Mouse (Mus musculus): ENCODE results near the gene Sfxn3. TPM values are rescaled to one million over a fixed set of nuclear protein-coding genes. Genes with fewer than 3 reads are reported as not detected.
A peak's percentile ranks its signal among the peaks of the same experiment; 100 is the strongest.

Gene Sfxn3
- total RNA-seq (2021), result 10 to 100 TPM; 50.1 to 51.8 TPM
- long read RNA-seq, experiment 1, transcript Sfxn3-201 (11 exons, 2,867 nt), result major isoform, 20 of 29 reads
- long read RNA-seq, experiment 1, partial matches to known transcripts, result 5 of 29 reads
- long read RNA-seq, experiment 1, other reads (novel, unspliced or antisense), result 4 of 29 reads
- long read RNA-seq, experiment 2, transcript Sfxn3-201 (11 exons, 2,867 nt), result major isoform, 14 of 30 reads
- long read RNA-seq, experiment 2, partial matches to known transcripts, result 5 of 30 reads
- long read RNA-seq, experiment 2, other reads (novel, unspliced or antisense), result 11 of 30 reads

DNA sequence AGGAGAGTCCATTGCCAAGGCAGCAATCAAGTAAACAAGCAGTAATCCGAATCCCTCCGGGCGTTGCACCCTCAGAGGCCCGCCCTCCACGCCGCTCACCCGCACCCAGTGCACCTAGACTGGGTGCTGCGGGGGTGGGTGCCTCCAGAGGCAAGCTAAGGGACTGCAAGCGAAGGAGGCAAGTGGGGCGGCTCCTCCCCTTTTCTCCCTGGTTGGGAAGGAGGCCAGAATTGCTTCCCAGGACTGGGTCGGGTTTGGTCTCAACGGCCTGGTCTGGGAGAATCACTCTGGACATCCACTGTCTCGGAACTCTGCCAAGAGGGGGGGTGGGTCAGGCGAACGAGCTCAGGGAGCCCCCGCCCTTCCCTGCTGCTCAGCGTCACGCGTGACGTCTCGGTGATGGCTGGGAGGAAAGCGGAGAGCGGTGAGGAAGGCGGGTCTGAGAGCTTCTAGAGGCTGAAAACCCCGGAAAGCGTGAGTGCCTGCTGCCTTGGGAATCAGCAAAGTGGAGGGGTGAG lies at the start of gene Sfxn3:
Gene Sfxn3, plus strand, starts transcription at position 87 of the 518 bp plus-strand sequence.
- peak; percentile 89 to 92 for DNase-seq (ENCODE audit: low spot score in 2 of 2)

DNA sequence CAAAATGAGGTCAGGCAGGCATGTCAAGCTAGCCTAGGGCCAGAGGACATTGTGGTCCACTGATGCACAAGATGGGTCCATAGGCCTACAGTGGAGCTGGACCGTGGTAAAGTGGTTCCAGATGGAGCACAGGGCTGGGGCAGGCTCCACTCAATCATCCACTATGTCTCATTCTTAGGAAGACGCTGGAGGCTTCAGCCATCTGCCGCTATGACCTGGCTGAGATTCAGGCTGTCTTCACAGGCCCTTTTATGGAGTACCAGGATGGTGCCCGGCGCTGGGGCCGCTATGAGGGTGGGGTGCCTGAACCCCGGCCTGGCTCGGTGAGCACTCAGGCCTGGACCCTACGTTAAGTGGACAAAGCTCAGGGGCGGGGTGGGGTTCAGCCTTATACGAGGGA lies 49.5 kb upstream of the Sfxn3 start:
- no peak for DNase-seq (ENCODE audit: low spot score in 2 of 2)

DNA sequence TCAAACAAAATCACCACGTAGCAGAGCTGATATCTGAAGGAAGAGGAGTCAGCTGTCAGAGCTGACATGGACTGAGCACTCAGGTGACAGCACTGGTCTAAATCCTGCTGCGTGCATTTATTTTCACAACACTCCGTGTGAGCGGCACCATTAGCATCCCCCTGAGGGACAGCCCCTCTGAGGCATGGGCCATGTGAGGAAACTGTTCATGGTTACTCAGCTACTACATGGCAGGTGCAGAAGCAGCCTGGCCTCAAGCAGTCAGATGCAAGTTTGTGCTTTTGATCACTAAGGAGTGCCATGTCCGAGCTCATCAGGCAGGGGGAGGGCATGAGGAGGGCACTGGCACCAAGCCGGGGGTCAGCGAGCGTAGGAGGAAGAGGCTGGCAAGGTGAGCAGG lies 47.7 kb upstream of the Sfxn3 start:
- DNase-seq (ENCODE audit: low spot score in 2 of 2), result no peak

DNA sequence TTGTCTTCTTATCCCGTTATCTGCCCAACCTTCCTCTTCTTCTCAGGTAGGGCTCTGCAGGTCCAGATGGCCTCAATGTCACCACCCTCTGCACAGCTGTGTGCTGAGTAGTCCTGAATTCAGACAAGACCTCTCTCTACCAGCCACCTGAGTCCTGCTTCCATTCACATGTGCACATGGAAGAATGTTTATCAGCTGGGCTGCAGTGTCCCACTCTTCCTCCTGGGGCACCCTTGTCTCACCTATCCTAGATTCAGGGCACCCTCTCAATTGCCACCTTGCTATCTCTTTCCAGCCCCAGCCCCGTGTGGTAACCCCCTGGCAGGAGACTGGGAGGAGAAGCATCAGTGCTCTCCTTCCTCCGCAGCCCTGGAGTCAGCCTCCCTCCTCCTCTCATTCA lies 45.0 kb upstream of the Sfxn3 start:
- no peak for DNase-seq (ENCODE audit: low spot score in 2 of 2)

DNA sequence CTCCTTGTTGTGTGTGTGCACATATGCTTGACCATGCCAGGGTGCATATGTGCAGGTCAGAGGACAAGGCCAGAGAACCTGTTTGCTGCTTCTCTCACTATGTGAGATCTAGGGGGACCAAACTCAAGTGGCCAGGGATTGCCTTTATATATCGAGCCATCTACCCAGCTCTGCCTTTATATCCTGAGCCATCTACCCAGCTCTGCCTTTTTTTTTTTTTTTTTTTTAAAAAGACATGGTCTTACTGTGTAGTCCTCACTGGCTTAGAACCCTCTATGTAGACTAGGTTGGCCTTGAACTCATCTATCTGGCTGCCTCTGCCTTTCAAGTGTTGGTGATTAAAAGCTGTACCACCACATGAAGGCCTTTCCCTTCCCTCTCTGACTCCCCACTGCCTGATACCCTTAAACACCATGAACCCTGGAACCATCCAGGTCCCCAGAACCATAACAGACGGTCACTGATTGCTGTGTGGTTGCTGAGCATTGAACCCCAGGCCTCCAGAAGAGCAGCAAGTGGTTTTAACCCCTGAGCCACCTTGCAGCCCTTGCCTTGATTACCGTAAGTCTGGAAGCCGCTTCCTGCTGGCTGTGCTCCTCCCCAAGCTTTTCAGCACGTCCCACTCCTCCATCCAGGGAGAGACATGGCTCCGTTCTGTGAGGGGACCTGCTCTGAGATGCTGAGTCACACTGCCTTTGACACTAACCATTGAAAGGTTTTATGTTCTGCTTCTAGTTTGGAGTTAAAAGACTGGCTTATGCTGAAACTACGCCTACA lies 43.4 kb upstream of the Sfxn3 start:
- DNase-seq (ENCODE audit: low spot score in 2 of 2), result no peak

DNA sequence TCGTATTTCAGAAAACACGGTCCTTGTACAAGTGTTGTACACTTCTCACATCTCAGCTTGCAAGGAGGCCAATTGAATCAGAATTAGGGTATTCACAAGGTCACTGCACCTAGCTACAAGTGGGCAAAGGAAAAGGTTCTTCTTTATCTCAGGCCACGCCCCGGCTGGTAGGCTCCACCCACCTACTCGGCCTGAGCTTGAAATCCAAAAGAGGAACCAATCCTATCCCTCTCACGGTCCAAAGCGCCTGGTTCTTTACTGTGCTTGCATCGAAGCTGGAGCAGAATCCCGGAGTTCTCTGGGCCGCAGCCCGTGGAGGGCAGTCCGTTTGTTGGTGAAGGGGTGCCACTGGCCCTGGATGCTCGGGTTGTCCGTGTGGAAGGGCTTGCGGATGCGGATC lies 41.9 kb upstream of the Sfxn3 start, which contains the start of gene Twnk:
Gene Twnk, plus strand, starts transcription at position 220 of the 400 bp plus-strand sequence.
- peak in 1 of 2 experiments; percentile 53 for DNase-seq (ENCODE audit: low spot score in 2 of 2)

DNA sequence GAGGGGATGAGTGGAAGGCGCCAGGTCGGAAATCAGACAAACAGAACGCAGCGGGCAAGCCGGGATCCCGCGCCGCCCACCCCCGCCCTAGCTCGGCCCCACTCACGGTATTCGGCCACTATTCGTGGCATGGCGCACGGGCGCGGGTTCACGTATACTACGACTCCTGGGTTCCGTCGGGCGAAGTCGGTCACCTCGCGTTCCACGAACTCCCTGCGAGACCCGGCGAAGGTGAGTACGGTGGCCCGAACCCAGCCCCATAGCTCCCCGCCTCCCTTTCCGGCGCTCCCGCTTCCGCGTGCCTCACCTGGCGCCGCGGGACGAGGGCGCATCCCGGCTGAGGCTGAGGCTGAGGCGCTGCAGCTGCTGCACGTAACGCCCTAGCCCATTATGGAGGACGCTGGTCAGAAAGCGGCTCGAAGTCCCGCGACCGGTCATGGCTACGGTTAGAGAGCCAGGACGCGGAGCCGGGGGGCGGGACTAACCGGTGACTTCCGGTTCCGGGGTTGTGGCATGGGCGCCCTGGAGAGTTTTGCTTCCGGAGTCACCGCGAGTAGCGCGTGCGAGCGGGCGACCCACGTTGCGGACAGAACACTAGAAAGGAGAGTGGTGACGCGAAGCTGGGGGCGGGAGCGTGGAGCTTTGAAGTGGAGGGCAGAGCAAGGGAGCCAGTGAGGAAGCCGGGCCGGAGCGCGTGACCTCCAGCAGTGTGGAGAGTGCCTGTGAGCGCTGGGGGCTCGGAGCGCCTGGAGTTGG lies 41.2 kb upstream of the Sfxn3 start, which contains the start of gene Mrpl43:
Gene Mrpl43, minus strand, starts transcription at position 486 of the 756 bp plus-strand sequence.
- DNase-seq (ENCODE audit: low spot score in 2 of 2), result peak; percentile 98

DNA sequence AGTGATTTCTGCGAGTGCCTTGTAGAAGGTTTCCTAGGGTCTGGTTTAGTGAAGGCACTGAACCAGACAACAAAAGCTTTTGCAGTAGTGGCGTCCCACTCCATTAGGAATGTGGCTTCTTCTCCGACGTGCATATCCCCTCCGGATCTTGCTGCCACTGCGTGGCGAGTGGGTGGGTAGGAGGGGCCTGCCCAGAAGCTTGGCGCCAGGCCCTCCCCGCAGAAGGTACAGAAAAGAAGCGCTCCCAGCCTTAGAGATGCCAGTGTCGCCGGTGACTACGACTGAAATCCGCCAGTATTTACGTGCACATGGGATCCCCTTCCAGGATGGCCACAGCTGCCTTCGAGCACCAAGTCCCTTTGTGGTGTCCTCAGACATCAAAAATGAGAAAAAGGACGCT lies 40.3 kb upstream of the Sfxn3 start:
- DNase-seq (ENCODE audit: low spot score in 2 of 2), result no peak

DNA sequence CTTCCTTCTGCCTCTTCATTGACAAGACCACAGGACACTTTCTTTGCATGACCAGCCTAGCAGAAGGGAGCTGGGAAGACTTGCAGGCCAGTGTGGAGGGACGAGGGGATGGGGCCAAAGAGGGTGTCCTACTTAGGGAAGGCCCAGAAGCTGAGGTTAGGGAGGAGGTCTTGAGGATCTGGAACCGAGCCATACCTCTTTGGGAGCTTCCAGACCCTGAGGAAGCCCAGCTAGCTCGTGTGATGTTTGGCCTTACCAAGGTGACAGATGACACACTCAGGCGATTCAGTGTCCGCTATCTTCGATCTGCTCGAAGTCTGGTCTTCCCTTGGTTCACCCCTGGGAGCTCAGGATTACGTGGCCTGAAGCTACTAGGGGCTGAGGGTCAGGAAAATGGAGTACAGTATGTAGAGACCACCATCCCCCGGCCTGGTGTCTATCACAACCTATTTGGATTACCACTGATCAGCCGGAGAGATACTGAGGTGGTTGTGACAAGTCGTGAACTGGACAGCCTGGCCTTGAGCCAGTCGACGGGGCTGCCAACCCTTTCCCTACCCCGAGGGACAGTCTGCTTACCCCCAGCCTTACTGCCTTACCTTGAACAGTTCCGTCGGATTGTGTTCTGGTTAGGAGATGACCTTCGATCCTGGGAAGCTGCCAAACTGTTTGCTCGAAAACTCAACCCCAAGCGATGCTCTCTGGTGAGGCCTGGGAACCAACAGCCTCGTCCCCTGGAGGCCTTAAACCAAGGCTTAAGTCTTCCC lies 39.7 kb upstream of the Sfxn3 start:
- peak; percentile 40 to 48 for DNase-seq (ENCODE audit: low spot score in 2 of 2)

DNA sequence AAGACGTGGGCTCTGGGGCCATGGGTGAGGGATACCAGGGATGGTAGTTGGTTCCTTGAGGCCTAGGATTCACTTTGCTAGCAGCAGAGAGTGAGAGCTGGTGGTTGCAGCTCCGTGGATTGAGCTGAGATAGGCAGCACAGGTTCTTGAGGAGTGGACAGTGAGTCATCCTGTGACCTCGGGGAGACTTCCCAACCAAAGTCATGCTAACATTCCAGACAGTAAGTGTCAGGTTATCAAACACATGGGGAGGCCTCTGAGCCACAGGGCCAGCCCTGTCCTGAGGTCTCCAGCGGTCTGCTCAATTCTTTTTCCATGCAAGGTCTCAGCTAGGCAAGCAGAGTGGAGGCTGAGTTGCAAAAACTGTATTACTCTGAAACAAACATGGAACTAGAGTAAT lies 36.7 kb upstream of the Sfxn3 start:
- no peak for DNase-seq (ENCODE audit: low spot score in 2 of 2)

DNA sequence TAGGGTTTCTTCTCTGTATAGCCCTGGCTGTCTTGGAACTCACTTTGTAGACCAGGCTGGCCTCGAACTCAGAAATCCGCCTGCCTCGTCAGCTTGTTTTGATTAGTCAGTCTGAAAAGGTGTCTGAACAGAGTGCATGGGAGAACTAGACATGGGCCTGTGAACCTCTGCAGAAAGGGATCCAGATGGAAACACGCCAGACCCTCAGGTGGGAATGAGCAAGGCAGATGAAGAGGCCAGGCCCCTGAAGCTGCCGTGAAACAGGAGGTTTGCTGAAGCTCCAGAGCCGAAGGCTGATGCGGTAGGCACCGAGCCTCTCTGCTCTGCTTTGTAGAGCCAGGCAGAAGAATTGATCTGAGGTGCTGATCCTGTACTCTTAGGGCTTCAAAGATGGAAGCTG lies 35.1 kb upstream of the Sfxn3 start:
- DNase-seq (ENCODE audit: low spot score in 2 of 2), result no peak

DNA sequence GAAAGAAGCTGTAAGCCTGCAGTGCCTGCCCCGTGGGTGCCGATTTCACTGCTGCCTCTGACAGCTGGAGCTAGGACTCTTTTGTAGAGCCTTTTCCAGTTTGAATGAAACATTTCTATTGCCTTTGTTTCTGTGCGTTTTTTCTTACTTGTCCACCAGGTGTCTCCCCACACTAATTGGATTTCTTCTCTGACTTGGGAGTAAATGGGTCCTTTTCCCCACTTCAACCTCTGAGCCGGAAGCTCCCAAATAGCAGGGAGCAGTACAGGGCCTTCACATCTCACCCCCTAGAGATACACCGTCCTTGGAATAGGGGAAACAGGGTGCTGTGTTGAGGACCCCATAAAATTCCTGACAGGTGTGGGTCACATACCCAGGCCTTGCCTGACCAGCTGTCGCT lies 34.7 kb upstream of the Sfxn3 start:
- no peak for DNase-seq (ENCODE audit: low spot score in 2 of 2)

DNA sequence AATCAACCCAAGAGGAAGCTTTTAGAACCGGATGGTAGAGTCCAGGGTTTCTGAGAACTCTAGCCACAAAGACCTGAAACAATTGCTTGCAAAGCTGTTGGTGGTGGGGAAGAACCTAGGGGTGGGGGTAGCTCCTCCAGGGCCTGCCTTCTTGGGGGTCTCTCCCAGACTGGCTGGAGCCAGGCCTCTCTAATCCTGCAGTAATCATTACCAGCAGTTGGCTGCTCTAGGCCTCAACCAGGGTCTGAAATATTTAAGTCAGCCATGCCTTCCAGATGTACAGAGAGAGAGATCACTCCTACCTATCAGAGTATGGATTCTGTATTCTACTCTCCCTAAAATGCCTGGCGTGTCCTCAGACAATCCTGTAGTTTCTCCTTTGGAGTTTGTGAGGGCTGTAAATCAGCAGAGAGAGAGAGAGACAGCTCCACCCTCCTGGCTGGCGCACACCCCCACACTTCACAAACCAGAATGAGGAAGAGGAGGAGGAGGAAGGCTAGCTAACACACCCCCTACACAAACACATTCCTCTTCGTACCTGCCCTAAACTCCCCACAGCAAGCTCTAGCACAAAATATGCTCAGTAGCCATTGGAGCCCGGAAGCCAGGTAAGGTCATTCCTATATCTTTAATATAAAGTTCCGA lies 33.6 kb upstream of the Sfxn3 start:
- no peak for DNase-seq (ENCODE audit: low spot score in 2 of 2)

DNA sequence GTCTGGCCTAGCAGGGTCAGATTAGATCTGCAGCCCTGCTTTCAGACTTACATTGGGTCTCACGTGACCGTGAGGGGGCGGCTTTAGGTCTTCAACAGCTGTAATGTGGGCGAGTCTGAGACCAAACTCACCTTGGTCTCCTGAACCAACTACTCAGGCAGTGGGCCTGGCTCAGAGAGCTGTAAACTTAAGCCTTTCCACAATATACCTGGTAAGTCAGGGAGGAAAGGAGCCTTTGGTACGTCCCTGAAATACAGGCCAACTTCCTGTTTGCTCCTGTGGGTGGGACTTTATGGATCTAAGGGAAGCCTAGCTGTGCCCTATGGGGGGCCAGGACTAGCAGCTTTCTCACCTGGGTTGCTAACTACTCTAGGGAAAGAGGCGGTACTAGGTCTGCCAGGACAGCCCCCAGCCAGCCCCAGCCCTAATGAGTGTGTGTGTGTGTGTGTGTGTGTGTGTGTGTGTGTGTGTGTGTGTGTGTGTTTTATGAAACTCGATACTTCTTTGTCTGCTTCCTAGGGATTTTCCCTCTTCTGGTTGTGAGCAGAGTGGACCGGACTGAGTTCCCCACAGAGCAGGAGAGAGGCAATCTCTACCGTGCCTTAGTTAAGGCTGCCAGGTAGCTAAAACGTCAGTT lies 32.9 kb upstream of the Sfxn3 start, which contains the start of gene Lzts2:
Gene Lzts2, plus strand, starts transcription at position 80 of the 637 bp plus-strand sequence.
- no peak for DNase-seq (ENCODE audit: low spot score in 2 of 2)

DNA sequence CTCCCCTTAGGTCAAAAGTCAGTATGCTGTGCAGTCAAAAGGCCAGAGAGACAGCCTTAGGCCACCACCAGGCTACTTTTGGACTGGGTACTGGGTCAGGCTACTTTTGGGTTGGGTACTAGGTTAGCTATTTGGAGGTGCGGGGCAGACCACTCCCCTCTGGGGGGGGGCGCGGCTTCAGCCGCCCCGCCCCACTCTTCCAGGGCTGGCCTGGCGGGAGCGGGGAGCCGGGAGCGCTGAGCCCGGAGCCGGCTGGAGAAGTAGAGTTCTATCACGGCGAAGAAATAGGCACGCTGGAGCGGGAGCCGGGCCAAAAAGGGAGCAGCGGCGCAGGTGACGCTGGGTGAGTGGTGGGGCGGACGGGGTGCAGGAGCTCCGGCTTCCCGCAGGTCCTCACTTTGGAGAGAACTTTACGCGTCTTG lies 32.3 kb upstream of the Sfxn3 start:
- DNase-seq (ENCODE audit: low spot score in 2 of 2), result peak; percentile 70 to 71

DNA sequence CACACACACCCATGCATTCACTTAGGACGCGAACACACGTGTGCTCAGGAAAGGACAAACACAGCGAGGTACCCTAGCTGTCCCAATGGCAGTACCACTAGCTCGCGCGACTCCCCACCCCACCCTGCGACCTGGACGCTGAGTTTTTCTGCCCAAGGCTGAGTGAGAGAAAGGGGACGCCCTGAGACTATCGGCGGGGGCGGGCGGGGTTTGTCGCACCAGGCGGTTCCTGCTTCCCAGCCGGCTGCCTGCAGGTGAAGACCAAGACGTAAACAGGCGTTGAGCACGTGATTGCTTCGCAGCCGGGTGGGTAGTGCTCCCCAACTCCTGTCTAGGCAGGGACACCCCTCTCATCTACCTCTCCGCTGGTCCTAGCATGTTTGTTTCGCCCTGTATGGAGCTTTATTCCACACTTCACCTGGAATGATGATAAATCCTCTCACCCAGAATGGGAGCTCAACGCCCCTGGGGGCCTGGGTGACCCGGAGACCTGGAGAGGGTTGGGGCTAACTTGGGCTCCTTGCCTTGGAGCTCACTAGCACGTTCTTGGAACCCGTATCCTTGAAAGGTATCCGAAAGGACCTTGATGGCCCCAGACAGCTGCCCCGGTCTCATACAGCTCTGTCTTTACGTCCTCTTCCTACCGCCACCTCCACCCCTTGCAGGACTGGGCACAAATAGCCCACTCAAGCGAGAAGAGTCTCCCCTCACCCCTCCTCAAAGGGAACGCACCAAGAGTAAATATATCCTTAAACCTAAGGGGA lies 31.6 kb upstream of the Sfxn3 start:
- DNase-seq (ENCODE audit: low spot score in 2 of 2), result peak; percentile 60 to 69

DNA sequence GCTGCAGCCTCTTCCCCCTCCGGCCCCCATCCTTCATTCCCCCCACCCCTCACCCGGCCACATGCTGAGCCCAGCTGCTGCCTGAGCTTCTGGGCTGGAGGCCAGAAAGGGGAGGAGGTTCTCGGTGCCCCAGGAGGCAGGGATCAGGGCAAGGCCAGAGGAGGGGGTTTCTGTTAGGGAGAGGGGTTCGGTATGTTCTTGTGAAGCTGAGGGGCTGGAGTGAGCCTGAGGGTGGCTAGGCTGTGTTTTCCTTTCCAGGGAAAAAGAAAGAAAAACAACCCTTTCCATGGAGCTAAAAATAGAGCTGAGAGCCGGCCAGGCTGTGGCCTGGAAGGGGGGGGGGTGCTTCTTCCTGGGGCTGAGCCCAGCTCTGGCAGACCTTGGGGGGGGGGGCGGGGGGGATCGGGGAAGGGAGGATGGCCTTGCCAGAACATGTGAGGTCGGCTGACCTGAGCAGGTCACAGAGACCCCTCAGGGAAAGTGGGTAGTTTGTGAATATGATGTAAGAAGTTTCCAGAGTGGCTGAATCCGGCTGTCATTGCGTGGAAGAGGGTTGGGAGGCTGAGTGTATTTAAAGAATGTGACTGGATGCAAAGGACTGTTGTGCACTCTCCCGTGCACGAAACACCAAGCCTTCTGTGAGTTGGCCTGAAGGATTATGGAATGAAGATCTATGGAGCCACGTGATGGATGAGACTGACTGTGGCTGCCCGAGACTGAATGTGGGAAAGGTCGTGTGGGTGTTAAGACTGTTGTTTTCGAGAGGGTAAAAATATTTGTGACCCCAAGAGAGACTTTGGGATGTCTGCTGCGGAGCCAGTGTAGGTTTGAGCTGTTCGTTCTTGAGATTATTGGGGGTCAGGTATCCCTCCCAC lies 30.7 kb upstream of the Sfxn3 start:
- peak; percentile 70 to 75 for DNase-seq (ENCODE audit: low spot score in 2 of 2)
